Mouse (Mus musculus): ENCODE measurements around the gene Iqcf6.
A peak's percentile ranks its signal among the peaks of the same experiment; 100 is the strongest.

The Iqcf6 gene

DNA sequence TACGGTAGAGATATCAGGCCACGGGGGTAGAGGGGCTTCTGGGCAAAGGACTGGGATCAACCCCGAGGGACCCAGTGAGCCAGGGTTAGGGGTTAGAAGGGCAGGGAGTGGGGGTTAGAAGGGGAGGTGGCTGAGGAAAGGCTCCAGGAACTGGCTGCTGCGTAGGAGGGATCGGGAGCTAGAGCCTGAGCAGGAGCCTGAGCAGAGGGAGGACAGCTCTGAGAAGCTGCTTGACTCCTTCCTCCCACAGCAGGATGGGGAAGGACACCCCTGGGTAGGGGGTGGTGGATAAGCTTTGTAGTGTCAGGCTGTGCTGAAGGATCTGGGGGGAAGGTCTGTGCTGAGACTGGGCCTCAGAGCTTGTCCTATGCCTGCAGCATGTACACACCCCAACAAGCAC is 30.4 kb downstream of the Iqcf6 start:
- DNase-seq (ENCODE audit: low spot score in 2 of 2) = no peak

DNA sequence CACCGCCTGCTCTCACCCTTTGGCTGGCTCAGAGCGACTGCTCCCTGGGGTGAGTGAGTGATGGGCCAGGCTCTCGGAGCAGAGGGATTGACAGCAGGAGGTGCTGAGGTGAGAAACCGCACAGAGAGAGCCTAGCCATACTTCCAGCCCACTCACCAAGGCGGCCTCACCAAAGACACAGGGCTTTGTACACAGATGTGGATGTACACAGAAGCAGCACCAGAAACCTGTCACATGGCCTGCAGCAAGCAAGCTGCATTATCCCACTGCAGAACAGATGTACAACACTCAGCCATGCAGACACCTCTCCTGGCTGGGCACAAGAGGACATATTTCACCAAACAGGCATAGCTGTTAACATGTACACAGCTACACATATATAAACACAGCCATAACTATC is 31.2 kb downstream of the Iqcf6 start:
- no peak for DNase-seq (ENCODE audit: low spot score in 2 of 2)

DNA sequence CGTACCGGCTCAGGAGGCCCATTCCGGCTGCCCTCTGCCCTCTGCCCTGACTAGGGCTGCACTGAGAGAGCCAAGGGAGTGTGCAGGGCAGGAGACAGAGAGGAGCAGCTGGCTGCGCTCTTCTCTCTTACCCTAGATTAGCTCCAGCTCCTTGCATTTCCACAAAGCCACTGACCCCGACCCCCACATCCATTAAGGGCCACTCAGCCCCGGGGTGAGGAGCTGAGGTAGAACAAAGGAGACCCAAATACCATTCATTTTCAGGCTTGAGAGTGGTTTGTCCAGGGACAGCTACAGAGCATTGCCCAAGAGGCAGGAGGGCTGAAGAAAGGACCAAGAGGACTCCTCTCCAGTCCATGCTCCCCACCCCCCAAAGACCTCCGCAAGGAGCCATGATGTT is 33.1 kb downstream of the Iqcf6 start:
- no peak for DNase-seq (ENCODE audit: low spot score in 2 of 2)

DNA sequence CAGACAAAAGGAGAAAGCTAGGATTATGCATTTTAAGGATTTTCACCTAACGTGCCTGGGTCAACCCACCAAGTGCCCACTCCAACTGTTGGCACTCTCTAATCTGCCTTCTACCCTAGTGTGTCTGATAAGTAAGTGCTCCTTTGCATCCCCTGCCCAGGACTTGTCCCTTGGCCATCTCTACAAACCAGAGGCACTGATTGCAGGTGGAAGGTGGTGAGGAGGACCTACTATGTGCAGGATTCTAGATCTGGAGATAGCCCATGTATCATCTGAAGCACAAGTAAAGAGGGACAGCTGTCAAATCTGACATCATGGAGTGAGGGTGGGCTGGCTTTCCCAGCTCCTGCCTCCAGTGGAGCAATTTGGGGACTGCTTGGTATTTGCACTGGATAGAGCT is 33.6 kb downstream of the Iqcf6 start:
- DNase-seq (ENCODE audit: low spot score in 2 of 2) = no peak

DNA sequence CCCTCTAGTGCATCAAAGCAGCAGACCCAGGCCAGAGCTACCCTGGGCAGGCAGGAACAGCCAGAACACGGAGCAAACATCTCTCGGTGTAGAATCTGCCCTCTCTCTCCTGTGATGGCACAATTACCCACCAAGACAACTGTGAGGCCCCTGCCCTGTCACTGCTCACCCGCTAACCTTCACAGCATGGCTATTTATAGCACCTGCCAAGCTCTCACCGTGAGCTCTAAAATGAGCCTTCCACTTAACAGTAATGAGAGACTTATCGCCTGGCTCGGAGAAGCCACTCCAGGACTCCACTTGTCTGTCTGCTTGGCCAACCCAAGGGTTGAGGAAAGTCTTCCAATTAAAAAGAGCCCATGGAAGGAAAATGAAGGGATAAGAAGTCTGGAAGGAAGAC is 36.8 kb downstream of the Iqcf6 start:
- no peak for DNase-seq (ENCODE audit: low spot score in 2 of 2)

DNA sequence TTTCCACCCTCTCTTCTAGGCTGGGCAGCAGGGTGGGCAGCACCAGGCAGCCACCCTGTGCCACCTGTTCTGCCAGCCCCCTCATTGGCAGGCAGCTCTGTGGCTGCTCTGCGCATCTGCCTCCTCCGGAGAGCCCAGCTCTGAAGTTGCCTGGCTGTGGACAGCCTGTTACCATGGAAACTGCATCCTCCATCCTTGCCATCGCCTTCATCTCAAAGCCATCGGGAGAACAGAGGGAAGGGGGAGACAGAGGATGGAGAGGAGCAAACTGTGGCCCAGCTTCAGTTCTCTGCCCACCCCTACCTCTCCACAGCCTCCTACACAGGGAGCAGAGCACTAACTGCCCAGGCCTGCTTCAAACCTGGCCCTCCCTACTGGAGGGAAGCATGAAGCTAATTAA is 38.1 kb downstream of the Iqcf6 start:
- no peak for DNase-seq (ENCODE audit: low spot score in 2 of 2)

DNA sequence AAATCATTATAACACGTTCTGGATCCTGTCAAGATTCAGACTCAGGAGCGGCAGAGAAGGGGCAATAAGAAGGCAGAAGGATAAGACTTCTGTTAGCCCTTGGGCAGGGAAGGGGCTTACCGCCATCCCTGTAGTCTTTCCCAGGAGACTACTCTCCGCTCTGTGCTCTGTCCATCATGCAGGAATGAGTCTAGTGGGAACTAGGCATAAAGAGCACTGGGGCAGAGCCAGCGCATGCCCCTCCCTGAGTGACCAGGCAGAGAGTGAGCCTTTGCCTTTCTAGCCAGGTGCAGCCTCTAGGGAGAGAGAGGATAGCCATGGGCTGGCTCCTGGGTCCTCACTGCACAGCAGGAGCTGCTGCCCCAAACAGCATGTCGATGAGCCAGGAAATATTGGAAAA is 38.5 kb downstream of the Iqcf6 start:
- DNase-seq (ENCODE audit: low spot score in 2 of 2) = no peak

DNA sequence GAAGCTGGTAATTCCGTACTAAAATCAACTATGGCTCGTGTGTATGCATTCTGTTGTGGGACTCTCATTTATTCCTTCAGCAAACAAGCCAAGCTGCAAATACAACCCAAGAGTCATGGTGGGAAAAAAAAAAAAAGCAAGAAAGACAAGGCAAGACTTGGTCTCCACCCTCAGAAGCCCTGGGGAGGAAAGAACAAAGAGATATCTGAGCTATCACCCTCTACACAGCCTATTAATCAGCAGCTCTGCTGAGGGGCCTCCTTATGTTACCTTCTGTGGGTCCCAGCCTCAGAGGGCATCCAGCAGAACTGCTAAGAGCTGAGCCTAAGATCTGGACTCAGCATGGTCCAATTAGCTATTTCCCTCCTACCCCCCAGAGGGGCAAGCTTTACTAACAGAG is 47.5 kb downstream of the Iqcf6 start:
- DNase-seq (ENCODE audit: low spot score in 2 of 2) = no peak

DNA sequence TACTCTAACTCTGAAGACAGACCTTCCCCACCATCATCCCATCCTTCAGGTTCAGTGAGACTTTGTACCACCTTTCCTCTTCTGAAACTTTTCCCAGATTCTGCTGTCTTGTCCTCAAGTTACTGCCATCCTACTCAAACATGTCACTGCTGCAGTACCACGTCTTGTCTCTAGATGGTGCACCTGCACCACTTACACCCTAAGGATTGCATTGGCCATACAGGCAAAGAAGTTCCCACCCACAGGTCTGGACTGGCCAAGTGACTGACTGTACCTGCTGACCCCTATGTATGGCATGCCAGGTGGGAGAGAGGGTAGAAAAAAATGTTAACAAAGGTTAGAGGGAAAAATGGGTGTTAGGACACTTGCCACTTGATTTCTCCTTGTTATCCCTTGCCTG is 49.1 kb downstream of the Iqcf6 start:
- peak; percentile 57 to 72 for DNase-seq (ENCODE audit: low spot score in 2 of 2)

DNA sequence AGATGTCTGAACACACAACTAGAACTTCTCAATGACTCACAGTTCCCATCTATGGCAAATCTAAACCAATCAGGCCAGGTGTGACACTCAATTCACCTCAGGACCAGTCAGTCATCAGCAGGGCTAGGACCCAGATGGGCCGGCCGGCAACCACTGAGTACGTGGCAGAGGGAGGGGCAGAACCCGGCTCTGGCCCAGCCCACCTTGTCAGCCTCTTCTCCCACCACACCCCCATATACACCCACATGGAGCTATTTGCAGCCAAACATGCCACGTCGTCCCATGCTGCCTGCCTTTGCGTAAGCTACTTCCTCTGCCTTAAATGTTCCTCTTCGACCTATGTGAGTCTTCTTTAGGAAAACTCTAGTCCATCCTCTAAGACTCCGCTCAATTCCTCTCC is 49.6 kb downstream of the Iqcf6 start:
- DNase-seq (ENCODE audit: low spot score in 2 of 2) = no peak

DNA sequence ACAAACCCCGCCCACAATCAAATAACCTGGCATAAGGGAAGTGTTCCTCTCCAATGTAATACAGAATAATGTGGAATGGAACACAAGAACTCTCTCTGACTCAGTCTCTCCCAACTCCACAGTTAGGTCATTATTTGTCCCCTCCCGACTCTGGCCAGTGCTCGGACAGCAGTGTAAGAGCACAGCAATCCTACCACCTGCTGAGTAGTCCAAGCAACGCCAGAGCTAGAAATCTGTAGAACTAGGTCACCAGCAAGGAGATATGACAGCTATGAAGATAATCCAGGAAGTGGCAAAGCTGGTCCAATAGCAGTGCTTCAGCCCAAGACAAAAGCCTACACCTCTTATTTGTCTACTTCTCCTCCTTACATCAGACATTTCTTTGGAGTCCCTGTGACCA is 50.2 kb downstream of the Iqcf6 start:
- DNase-seq (ENCODE audit: low spot score in 2 of 2) = no peak

Data from spleen, postnatal 14 days (tissue).